Mouse (Mus musculus) lung, embryonic 14.5 days (tissue): ENCODE measurements around the gene Hmcn2. TPM values are rescaled to one million over a fixed set of nuclear protein-coding genes. Genes with fewer than 3 reads are reported as not detected.

ENCODE experiments used
- ATAC-seq: fragments of 200-750 bp; cut with Nextera tagmentation; 2 replicates; pipeline ENCODE4 v1.8.0; 2017; ENCODE audit warnings: mild to moderate bottlenecking, moderate TSS enrichment, moderate library complexity; ENCODE audit not compliant: insufficient read depth
- DNase-seq: peaks from one replicate; pipeline ENCODE4 v3.0.0-alpha.2; 2015
- H3K27ac ChIP-seq: fragments of 300-500 bp; sonication (generic); 2 replicates; pipeline ENCODE4 v1.5.1; 2014; ENCODE audit warnings: low read depth, mild to moderate bottlenecking, moderate library complexity
- H3K27me3 ChIP-seq: fragments of 300-500 bp; sonication (generic); 2 replicates; pipeline ENCODE4 v1.6.1; 2014; ENCODE audit warnings: low read length, control low read depth; ENCODE audit not compliant: insufficient read depth
- H3K36me3 ChIP-seq: fragments of 300-500 bp; sonication (generic); 2 replicates; pipeline ENCODE4 v1.6.1; 2014; ENCODE audit warnings: control low read depth; ENCODE audit not compliant: insufficient read depth
- H3K4me1 ChIP-seq: fragments of 300-500 bp; sonication (generic); 2 replicates; pipeline ENCODE4 v1.6.1; 2014; ENCODE audit warnings: antibody characterized with exemption, control low read depth; ENCODE audit not compliant: insufficient read depth
- H3K4me2 ChIP-seq: fragments of 300-500 bp; sonication (generic); 2 replicates; pipeline ENCODE4 v1.6.1; 2014; ENCODE audit warnings: mild to moderate bottlenecking
- H3K4me3 ChIP-seq: fragments of 300-500 bp; sonication (generic); 2 replicates; pipeline ENCODE4 v1.5.1; 2014; ENCODE audit warnings: low read depth, low read length
- H3K9ac ChIP-seq: fragments of 300-500 bp; sonication (generic); 2 replicates; pipeline ENCODE4 v1.6.1; 2014
- H3K9me3 ChIP-seq: fragments of 300-500 bp; sonication (generic); 2 replicates; pipeline ENCODE4 v1.6.1; 2016; ENCODE audit warnings: low read depth, low read length, control low read depth
- CTCF ChIP-seq: IDR thresholded peaks from 2 replicates; pipeline ENCODE4 v1.5.1; 2016; ENCODE audit warnings: antibody characterized with exemption, low read depth
- WGBS: fragments of 180-500 bp; shearing (Covaris S2); extraction: QIAGEN DNeasy Blood & Tissue Kit; methylation state at CpG from one replicate; pipeline ENCODE4 v1.1.7; 2014; 5-methylcytosine and 5-hydroxymethylcytosine counted together
- polyA plus RNA-seq: library from polyadenylated mRNA; unstranded; fragments of >200 nt; fragmentation: Nextera tagmentation; extraction: Ambion mirVana; gene quantifications from 2 replicates; pipeline ENCODE4 v1.2.1, GENCODE M21; 2014

The Hmcn2 gene
- polyA plus RNA-seq, 1 experiment from 2014 or later: 1.3 TPM

GRCm38 (mm10) chr2:31463253-31463652 lies 149.0 kb downstream of the Hmcn2 start:
- 0 out of 2 replicates have a peak, but pooled peaks cover 3% of the 10 kb centered on the region for H3K4me1 ChIP-seq
- no peak overlapping the region for H3K9ac ChIP-seq
- H3K9me3 ChIP-seq: no peaks in the 10 kb centered on the region
- no peak for DNase-seq
- no peaks in the 10 kb centered on the region for H3K36me3 ChIP-seq
- WGBS: 50% methylated on average over 7 of the region's 7 CpGs
- no peak for ATAC-seq
- H3K4me2 ChIP-seq: no peak overlapping the region
- TF ChIP-seq CTCF: no peak
- H3K27me3 ChIP-seq: peaks cover 15% of the 10 kb centered on the region
- H3K4me3 ChIP-seq: no peak overlapping the region
- H3K27ac ChIP-seq: no peak overlapping the region

- no peak for TF ChIP-seq CTCF
- Histone ChIP-seq H3K27ac (no peak overlapping the region), H3K36me3 (no peaks in the 10 kb centered on the region), H3K9ac (no peak overlapping the region), H3K4me2 (no peak overlapping the region), H3K4me3 (no peak overlapping the region), H3K9me3 (no peaks in the 10 kb centered on the region), H3K27me3 (peaks cover 20% of the 10 kb centered on the region), H3K4me1 (0 out of 2 replicates have a peak, but pooled peaks cover 3% of the 10 kb centered on the region)
- WGBS: 38% methylated on average over 8 of the region's 8 CpGs
- ATAC-seq (no peak), DNase-seq (no peak)
Measured at GRCm38 (mm10) chr2:31463696-31464528, 149.7 kb downstream of the Hmcn2 start.

- H3K36me3 ChIP-seq: no peaks in the 10 kb centered on the region
- no peak overlapping the region for H3K4me2 ChIP-seq
- H3K9ac ChIP-seq: no peak overlapping the region
- no peak overlapping the region for H3K4me3 ChIP-seq
- no peaks in the 10 kb centered on the region for H3K9me3 ChIP-seq
- no peak for TF ChIP-seq CTCF
- WGBS: 70% methylated on average over 6 of the region's 6 CpGs
- ATAC-seq: no peak
- no peak for DNase-seq
- H3K27me3 ChIP-seq: peaks cover 26% of the 10 kb centered on the region
- H3K27ac ChIP-seq: no peak overlapping the region
- H3K4me1 ChIP-seq: 0 out of 2 replicates have a peak, but pooled peaks cover 3% of the 10 kb centered on the region
Measured at GRCm38 (mm10) chr2:31464529-31464910, 150.3 kb downstream of the Hmcn2 start.

GRCm38 (mm10) chr2:31467457-31467856 lies 153.2 kb downstream of the Hmcn2 start:
- Histone ChIP-seq H3K27me3 (peaks cover 33% of the 10 kb centered on the region), H3K9me3 (no peaks in the 10 kb centered on the region), H3K9ac (no peak overlapping the region), H3K27ac (no peak overlapping the region), H3K4me2 (no peak overlapping the region), H3K36me3 (no peaks in the 10 kb centered on the region), H3K4me3 (no peak overlapping the region), H3K4me1 (0 out of 2 replicates have a peak, but pooled peaks cover 5% of the 10 kb centered on the region)
- WGBS: 71% methylated on average over 1 of the region's 1 CpGs
- no peak for TF ChIP-seq CTCF
- DNase-seq (no peak), ATAC-seq (no peak)

- no peak overlapping the region for H3K4me2 ChIP-seq
- H3K4me1 ChIP-seq: 0 out of 2 replicates have a peak, but pooled peaks cover 5% of the 10 kb centered on the region
- no peaks in the 10 kb centered on the region for H3K36me3 ChIP-seq
- DNase-seq (no peak), ATAC-seq (no peak)
- no peaks in the 10 kb centered on the region for H3K9me3 ChIP-seq
- peaks cover 33% of the 10 kb centered on the region for H3K27me3 ChIP-seq
- H3K27ac ChIP-seq: no peak overlapping the region
- TF ChIP-seq CTCF: no peak
- H3K9ac ChIP-seq: no peak overlapping the region
- no peak overlapping the region for H3K4me3 ChIP-seq
- 69% methylated on average over 7 of the region's 7 CpGs for WGBS
Measured at GRCm38 (mm10) chr2:31468857-31469256, 154.6 kb downstream of the Hmcn2 start.

GRCm38 (mm10) chr2:31469480-31469879 lies 155.3 kb downstream of the Hmcn2 start:
- DNase-seq: no peak
- peak overlapping the region; percentile 43 for H3K4me3 ChIP-seq
- H3K27me3 ChIP-seq: peaks cover 33% of the 10 kb centered on the region
- peak overlapping the region; percentile 91 for H3K4me2 ChIP-seq
- ATAC-seq: no peak
- TF ChIP-seq CTCF: no peak
- H3K4me1 ChIP-seq: 0 out of 2 replicates have a peak, but pooled peaks cover 5% of the 10 kb centered on the region
- H3K9ac ChIP-seq: peak overlapping the region; percentile 43
- no peaks in the 10 kb centered on the region for H3K9me3 ChIP-seq
- WGBS: 25% methylated on average over 7 of the region's 7 CpGs
- H3K36me3 ChIP-seq: no peaks in the 10 kb centered on the region
- no peak overlapping the region for H3K27ac ChIP-seq

GRCm38 (mm10) chr2:31469931-31470682 lies 155.9 kb downstream of the Hmcn2 start, which contains the start of gene Ass1:
Gene Ass1 (plus strand): TSS chr2:31470207.
- 0 out of 2 replicates have a peak, but pooled peaks cover 5% of the 10 kb centered on the region for H3K4me1 ChIP-seq
- H3K36me3 ChIP-seq: no peaks in the 10 kb centered on the region
- no peaks in the 10 kb centered on the region for H3K9me3 ChIP-seq
- H3K9ac ChIP-seq: peak within 1 kb of the TSS; percentile 43
- peak; percentile 79 for ATAC-seq
- DNase-seq: peak; percentile 79
- peak within 1 kb of the TSS; percentile 43 for H3K4me3 ChIP-seq
- H3K27me3 ChIP-seq: peaks cover 33% of the 10 kb centered on the region
- peak; percentile 23; the same call in 1 of the 2 replicates for TF ChIP-seq CTCF
- H3K4me2 ChIP-seq: peak within 1 kb of the TSS; percentile 91
- WGBS: under 1% methylated on average over 49 of the region's 49 CpGs
- no peak within 1 kb of the TSS for H3K27ac ChIP-seq
